Mouse (Mus musculus) liver, postnatal 0 days (tissue): ENCODE measurements around the gene Gm20509. TPM values are rescaled to one million over a fixed set of nuclear protein-coding genes. Genes with fewer than 3 reads are reported as not detected.

Experiments
- ATAC-seq: fragments of 200-750 bp; cut with Nextera tagmentation; 2 replicates; pipeline ENCODE4 v1.8.0; 2017; ENCODE audit warnings: mild to moderate bottlenecking, moderate library complexity
- DNase-seq: peaks from one replicate; pipeline ENCODE4 v3.0.0-alpha.2; 2016
- H3K27ac ChIP-seq: fragments of 300-500 bp; sonication (generic); 2 replicates; pipeline ENCODE4 v1.5.1; 2014; ENCODE audit warnings: antibody characterized with exemption, moderate library complexity, mild to moderate bottlenecking, low read depth
- H3K27me3 ChIP-seq: fragments of 300-500 bp; sonication (generic); 2 replicates; pipeline ENCODE4 v1.6.1; 2014; ENCODE audit warnings: low read length, control low read depth, mixed read lengths; ENCODE audit not compliant: insufficient read depth
- H3K36me3 ChIP-seq: fragments of 300-500 bp; sonication (generic); replicated peaks from 2 replicates; pipeline ENCODE4 v1.6.1; 2014; ENCODE audit warnings: mild to moderate bottlenecking, control low read depth, low read length, moderate library complexity, mixed read lengths; ENCODE audit not compliant: insufficient read depth
- H3K4me1 ChIP-seq: fragments of 300-500 bp; sonication (generic); 2 replicates; pipeline ENCODE4 v1.6.1; 2014; ENCODE audit warnings: antibody characterized with exemption, mild to moderate bottlenecking, control low read depth; ENCODE audit not compliant: insufficient read depth
- H3K4me2 ChIP-seq: fragments of 300-500 bp; sonication (generic); 2 replicates; pipeline ENCODE4 v1.6.1; 2014; ENCODE audit warnings: low read depth, mild to moderate bottlenecking, low read length, moderate library complexity, mixed read lengths
- H3K4me3 ChIP-seq: fragments of 300-500 bp; sonication (generic); 2 replicates; pipeline ENCODE4 v1.5.1; 2014; ENCODE audit warnings: low read depth, low read length
- H3K9ac ChIP-seq: fragments of 300-500 bp; sonication (generic); replicated peaks from 2 replicates; pipeline ENCODE4 v1.6.1; 2014; ENCODE audit warnings: mild to moderate bottlenecking, moderate library complexity
- H3K9me3 ChIP-seq: fragments of 300-500 bp; sonication (generic); 2 replicates; pipeline ENCODE4 v1.6.1; 2016; ENCODE audit warnings: mild to moderate bottlenecking, control low read depth, low read length, mixed read lengths
- CTCF ChIP-seq: sonication (generic); IDR thresholded peaks from 2 replicates; pipeline ENCODE4 v1.5.1; 2016; ENCODE audit warnings: antibody characterized with exemption, low read depth
- EP300 ChIP-seq: IDR thresholded peaks from 2 replicates; pipeline ENCODE4 v1.6.1; 2016; ENCODE audit warnings: antibody characterized with exemption, low read depth, mild to moderate bottlenecking
- WGBS: fragments of 180-500 bp; shearing (Covaris S2); extraction: QIAGEN DNeasy Blood & Tissue Kit; methylation state at CpG from one replicate; pipeline ENCODE4 v1.1.7; 2014; ENCODE audit not compliant: insufficient replicate concordance; 5-methylcytosine and 5-hydroxymethylcytosine counted together
- polyA plus RNA-seq: library from polyadenylated mRNA; unstranded; fragments of >200 nt; fragmentation: Nextera tagmentation; extraction: Ambion mirVana; gene quantifications from 2 replicates; pipeline ENCODE4 v1.2.1, GENCODE M21; 2015

Gm20509 gene
- polyA plus RNA-seq, 1 experiment from 2014 or later = not detected

- no peak overlapping the region for H3K27ac ChIP-seq
- no peak overlapping the region for H3K4me3 ChIP-seq
- no peak overlapping the region for H3K4me2 ChIP-seq
- no peak for TF ChIP-seq EP300
- 0 out of 2 replicates have a peak, but pooled peaks have one; percentile 5 for TF ChIP-seq CTCF
- no peaks in the 10 kb centered on the region for H3K9me3 ChIP-seq
- no peaks in the 10 kb centered on the region for H3K27me3 ChIP-seq
- DNase-seq (no peak), ATAC-seq (no peak)
- 54% methylated on average over 9 of the region's 9 CpGs for WGBS
- no peaks in the 10 kb centered on the region for H3K36me3 ChIP-seq
- H3K4me1 ChIP-seq = no peaks in the 10 kb centered on the region
- H3K9ac ChIP-seq = no peak overlapping the region
These were observed 52.1 kb downstream of the Gm20509 start for GRCm38 (mm10) chr9:73154347-73154746.

- no peak for ATAC-seq
- Histone ChIP-seq H3K9me3 (no peaks in the 10 kb centered on the region), H3K27ac (no peak overlapping the region), H3K4me1 (no peaks in the 10 kb centered on the region), H3K27me3 (no peaks in the 10 kb centered on the region), H3K9ac (no peak overlapping the region), H3K36me3 (no peaks in the 10 kb centered on the region), H3K4me3 (no peak overlapping the region), H3K4me2 (no peak overlapping the region)
- no peak for TF ChIP-seq EP300
- no peak for TF ChIP-seq CTCF
- 71% methylated on average over 4 of the region's 4 CpGs for WGBS
- peak; percentile 16 for DNase-seq
These were observed 55.7 kb downstream of the Gm20509 start for GRCm38 (mm10) chr9:73157968-73158367.

- Histone ChIP-seq H3K9me3 (no peaks in the 10 kb centered on the region), H3K36me3 (no peaks in the 10 kb centered on the region), H3K4me3 (no peak overlapping the region), H3K4me2 (no peak overlapping the region), H3K9ac (no peak overlapping the region), H3K27me3 (peaks cover 6% of the 10 kb centered on the region; the same call in 1 of the 2 replicates), H3K4me1 (0 out of 2 replicates have a peak, but pooled peaks cover 2% of the 10 kb centered on the region), H3K27ac (no peak overlapping the region)
- ATAC-seq (no peak), DNase-seq (no peak)
- peak; percentile 56 for TF ChIP-seq CTCF
- TF ChIP-seq EP300 = no peak
- WGBS = 68% methylated on average over 1 of the region's 1 CpGs
These were observed 57.0 kb downstream of the Gm20509 start for GRCm38 (mm10) chr9:73159265-73159664.

GRCm38 (mm10) chr9:73162571-73163333 is 60.5 kb downstream of the Gm20509 start:
- Histone ChIP-seq H3K4me2 (peak overlapping the region; percentile 67), H3K9me3 (no peaks in the 10 kb centered on the region), H3K36me3 (no peaks in the 10 kb centered on the region), H3K4me1 (0 out of 2 replicates have a peak, but pooled peaks cover 2% of the 10 kb centered on the region), H3K27me3 (peaks cover 6% of the 10 kb centered on the region; the same call in 1 of the 2 replicates), H3K9ac (0 out of 2 replicates have a peak overlapping the region, but pooled peaks have one; percentile 4), H3K27ac (no peak overlapping the region), H3K4me3 (peak overlapping the region; percentile 32)
- DNase-seq (peak; percentile 74), ATAC-seq (no peak)
- no peak for TF ChIP-seq EP300
- peak; percentile 83 for TF ChIP-seq CTCF
- 21% methylated on average over 26 of the region's 26 CpGs for WGBS

GRCm38 (mm10) chr9:73165631-73166030 is 63.4 kb downstream of the Gm20509 start:
- ATAC-seq (no peak), DNase-seq (no peak)
- H3K36me3 ChIP-seq = no peaks in the 10 kb centered on the region
- no peak overlapping the region for H3K4me3 ChIP-seq
- H3K27me3 ChIP-seq = peaks cover 6% of the 10 kb centered on the region; the same call in 1 of the 2 replicates
- no peaks in the 10 kb centered on the region for H3K9me3 ChIP-seq
- no peak overlapping the region for H3K9ac ChIP-seq
- 73% methylated on average over 4 of the region's 4 CpGs for WGBS
- no peak overlapping the region for H3K27ac ChIP-seq
- H3K4me2 ChIP-seq = no peak overlapping the region
- 0 out of 2 replicates have a peak, but pooled peaks cover 2% of the 10 kb centered on the region for H3K4me1 ChIP-seq
- TF ChIP-seq EP300 = no peak
- TF ChIP-seq CTCF = no peak

Other genes starting within 250 kb of the Gm20509 start
- gene Pygo1, start 176.8 kb upstream of the Gm20509 start, polyA plus RNA-seq = 0.06 and 0.08 TPM in 2 replicates
- 0.19 and 0.26 TPM in 2 replicates for gene Dyx1c1, start 143.7 kb upstream of the Gm20509 start, polyA plus RNA-seq
- gene Gm44503, start 143.6 kb upstream of the Gm20509 start, polyA plus RNA-seq = not detected in 2 replicates
- 4.8 and 5.4 TPM in 2 replicates for gene Ccpg1os, start 117.1 kb upstream of the Gm20509 start, polyA plus RNA-seq
- gene Ccpg1, start 117.0 kb upstream of the Gm20509 start, polyA plus RNA-seq = 14.6 and 15.2 TPM in 2 replicates
- 2.9 and 3.1 TPM in 2 replicates for gene Pigb, start 62.1 kb upstream of the Gm20509 start, polyA plus RNA-seq
- gene Rab27a, start 57.6 kb upstream of the Gm20509 start, polyA plus RNA-seq = 5.7 and 7.0 TPM in 2 replicates
- 0.14 TPM in 1 of 2 replicates, not detected in the other for gene Khdc3, start 634 bp upstream of the Gm20509 start, polyA plus RNA-seq
- gene Rsl24d1, start 11.0 kb downstream of the Gm20509 start, polyA plus RNA-seq = 39.0 and 41.4 TPM in 2 replicates